Mouse (Mus musculus) MEL-GATA-1-ER (cell line): ENCODE results near the gene Dffb.
A peak's percentile ranks its signal among the peaks of the same experiment; 100 is the strongest.
"Not testable (repeated sequence)": the region's sequence is repeated elsewhere in the genome, so short reads cannot be mapped to it uniquely, and the experiment has no call there.

ENCODE experiments used
- DNase-seq: peaks from one replicate; pipeline ENCODE4 v3.0.0-alpha.2; 2012; ENCODE audit warnings: low read depth; ENCODE audit errors: extremely low read depth

Gene Dffb

DNA sequence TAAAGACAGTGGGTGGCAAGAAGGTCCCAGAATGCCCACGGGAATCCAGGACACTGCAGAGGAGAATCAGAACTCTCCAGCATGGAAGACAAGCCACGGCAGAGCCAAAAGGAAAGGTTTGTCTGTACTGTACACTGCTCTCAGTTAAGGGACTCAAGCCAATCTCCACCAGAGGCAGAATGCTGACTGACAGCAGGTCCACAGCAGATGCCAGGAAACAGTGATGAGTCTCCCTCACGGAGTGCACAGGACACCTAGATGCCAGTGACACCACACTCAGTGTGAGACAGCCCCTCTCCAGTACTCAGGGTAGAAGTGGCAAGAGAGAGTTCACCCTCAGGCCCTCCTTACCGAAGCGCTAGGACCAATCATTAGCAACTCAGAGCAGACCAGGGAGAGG is 8.3 kb downstream of the Dffb start:
- no peak for DNase-seq

DNA sequence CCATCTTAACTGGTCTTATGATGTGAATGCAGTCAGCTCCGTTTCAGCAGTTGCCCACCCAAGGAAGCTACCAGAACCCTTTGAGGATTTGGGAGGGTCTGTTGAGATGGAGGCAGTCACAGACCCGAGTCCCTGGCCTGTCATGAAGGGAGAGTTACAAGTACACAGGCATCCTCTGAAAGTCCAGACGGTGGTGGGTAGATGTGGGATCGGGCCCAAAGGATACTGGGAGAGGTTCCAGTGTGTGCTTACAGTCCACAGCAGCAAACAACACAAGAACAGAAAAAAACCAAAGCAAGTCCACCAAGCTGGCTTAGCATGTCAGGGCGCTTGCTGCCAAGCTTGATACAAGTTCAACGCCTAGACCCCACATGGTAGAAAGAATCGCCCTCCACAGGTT is 12.3 kb downstream of the Dffb start:
- no peak for DNase-seq

DNA sequence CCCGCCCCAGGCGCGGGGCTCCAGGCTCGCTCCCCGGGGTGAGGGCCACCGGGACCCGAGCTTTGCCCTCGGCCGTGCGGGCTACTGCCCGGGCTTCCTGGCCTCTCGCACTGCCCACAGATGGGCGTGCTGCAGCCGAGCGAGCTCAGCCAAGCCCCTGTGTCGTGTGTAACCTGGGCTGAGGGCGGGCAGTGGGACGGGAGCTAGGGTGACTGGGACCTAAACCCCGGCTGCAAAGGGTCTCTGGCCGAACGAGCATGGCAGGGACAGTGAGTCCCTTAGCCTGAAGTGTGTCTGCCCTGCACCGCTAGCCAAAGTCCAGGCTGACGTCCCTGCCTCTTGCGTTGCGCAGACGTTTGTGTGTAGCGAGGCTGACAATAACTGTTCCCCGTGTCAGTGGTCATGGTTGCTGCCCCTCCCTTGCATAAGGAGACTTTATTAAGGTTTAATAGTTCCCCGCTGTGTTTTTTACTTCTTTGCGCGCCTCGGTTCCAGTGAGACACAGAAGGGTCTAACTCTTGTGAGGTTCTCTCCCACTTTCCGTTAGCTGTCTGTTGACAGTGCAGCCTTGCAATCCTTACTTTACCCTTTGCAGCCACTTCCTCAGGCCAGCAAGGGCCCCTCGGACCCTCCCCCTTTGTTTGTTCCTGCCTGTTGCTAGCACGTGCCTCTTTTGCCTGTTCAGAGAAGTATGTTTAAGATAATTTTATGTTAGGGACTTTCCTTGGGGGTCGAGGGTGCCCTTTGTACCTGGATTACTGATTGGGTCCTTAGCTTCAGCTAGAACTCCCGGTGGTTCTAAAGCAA is 17.3 kb downstream of the Dffb start:
- DNase-seq = peak; percentile 24

DNA sequence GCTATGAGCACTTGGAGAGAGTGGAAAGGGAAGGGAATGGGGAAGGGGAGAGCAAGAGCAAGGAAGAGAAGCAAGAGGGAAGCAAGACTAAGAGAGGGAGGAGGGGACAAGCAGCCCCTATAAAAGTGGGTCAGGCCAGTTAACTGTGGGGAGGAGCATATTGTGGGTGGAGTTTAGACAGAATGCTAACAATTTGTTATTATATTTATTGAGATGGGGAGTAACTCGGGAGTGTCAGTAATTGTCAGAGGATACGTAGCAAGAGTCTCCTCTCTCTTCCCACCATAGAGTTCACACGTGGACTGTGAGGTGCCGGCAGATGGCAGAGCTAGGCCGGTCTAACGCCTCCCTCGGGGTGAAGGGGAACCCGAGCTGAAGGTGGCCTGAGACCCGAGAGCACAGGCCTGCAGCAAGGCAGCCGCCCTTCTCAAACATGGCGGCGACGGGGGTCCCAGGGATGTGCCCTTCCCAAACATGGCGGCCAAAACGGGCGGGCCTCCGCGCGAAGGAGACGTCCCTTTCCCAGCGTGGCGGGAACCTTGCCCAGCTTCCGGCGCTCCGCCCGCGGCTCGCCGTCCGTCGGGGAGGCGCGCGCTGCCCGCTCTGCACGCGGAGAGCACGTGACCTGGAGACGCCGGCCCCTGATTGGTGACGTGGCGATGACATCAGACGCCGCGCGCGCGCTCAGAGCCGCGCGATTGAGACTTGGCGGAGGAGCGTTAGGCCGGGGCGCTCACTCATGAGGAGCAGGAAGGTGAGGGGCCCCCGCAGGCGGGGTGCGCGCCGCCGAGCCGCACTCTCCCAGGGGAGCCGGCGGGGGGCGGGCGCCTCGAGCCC is 18.1 kb downstream of the Dffb start, which contains the start of gene A430005L14Rik:
Gene A430005L14Rik, plus strand, starts transcription at position 669 of the 837 bp plus-strand sequence.
- DNase-seq = peak; percentile 87

DNA sequence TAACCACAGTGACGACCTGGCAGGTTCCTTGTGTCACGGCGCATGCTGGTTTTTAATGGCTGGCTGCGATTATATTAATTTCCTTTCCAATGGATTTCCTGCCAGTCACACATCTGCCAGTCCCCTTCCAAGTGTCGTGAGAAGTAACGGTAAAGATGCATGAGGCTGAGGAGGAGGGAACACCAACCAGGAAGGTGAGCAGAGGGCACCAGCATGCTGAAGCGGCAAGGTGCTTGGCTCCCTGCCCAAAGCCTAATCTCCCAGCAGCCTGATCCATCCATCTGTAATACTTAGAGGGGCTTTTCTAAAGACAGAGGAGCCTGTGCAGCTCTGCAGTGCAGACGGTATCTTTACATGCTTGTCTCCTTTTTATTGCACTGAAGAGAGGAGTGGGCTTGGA is 19.3 kb downstream of the Dffb start:
- DNase-seq = no peak

DNA sequence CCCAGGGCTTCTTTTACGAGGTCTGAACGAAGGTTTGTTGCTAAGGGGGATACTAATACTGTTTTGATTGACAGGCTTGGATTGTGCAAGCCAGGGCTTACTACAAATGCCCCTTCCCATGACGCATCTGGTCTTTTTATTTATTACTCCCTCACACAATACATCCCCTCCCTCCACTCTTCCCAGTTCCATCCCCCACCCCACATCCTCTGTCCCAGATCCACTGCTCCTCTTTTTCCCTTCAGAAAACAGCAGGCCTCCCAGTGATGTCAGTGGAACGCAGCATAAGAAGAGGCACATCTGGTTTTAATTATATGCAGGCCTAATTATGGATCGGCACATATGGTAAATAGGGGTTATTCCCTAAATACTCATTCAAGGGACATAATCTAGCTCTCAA is 23.2 kb downstream of the Dffb start:
- DNase-seq = no peak

DNA sequence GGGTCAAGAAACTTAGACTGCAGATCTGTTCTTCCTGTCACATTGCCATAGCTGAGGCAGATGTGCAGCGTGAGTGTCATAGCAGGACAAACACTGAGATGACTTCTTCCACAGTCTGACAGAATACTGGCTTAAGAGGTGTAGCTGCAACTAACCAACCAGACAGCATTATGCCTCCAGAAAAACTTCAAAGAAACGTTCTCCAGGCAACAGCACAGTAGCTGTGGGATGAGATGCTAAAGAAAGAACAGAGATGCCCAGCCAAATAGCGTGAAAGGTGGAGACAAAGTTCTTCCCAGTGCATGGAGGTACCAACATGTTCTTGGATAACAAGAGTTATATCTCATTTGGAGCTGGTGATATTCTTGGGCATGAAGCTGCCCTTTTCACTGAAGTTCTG is 23.8 kb downstream of the Dffb start:
- DNase-seq = no peak

DNA sequence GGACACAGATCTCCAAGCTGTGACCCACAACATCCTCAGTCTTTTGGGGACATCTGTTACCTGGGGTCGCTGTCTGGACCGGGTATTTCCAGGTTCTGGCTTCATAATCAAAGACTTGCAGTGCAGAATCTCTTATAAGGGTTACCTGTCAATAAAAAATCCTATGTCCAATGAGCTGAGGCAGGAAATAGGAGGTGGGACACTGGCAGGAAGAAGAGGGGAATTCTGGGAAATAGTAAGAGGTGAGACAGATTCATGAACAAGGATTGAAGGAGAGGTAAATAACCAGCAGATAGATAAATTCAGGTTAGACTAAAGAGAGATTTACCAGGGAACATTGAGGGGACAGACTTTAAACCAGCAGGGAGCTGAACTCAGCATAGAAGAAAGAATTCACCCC is 24.6 kb downstream of the Dffb start:
- DNase-seq = no peak

DNA sequence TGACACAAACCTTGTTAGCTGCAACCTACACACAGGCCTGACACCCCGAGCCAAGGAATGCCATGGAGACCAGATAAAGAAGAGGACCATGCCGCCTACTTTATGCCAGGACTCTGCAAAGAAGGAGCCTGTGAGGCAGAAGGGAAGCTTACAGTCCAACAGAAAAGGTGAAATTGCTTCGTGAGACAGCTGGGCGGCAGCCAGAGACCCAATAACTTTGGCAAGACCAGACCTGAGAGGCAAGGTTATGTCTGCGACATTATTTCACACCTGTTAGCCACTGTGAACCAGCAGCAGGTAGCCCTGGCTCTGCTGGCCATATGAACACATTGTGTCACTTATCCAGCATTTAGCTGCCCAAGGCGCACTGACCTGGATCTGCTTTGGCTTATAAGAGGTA is 29.2 kb downstream of the Dffb start:
- no peak for DNase-seq

DNA sequence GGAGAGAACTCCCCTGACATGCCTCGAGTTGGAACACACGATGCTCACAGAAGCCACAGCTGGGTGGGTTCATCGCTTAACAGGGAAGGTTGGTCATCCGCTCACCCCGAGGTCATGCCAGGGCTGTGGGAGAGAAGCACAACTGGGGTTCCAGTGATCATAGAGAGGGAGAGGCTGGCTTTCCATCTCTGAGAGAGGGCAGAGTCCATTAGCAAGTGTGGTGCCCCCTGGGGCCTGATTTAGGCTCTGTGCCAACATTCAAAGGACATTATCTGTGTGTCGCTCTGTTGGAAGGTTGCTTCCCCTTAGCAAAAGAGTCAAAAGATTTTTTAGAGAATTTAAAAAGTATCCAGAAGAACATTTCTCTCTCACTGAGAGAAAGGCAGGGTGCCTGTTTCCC is 30.7 kb downstream of the Dffb start:
- no peak for DNase-seq

DNA sequence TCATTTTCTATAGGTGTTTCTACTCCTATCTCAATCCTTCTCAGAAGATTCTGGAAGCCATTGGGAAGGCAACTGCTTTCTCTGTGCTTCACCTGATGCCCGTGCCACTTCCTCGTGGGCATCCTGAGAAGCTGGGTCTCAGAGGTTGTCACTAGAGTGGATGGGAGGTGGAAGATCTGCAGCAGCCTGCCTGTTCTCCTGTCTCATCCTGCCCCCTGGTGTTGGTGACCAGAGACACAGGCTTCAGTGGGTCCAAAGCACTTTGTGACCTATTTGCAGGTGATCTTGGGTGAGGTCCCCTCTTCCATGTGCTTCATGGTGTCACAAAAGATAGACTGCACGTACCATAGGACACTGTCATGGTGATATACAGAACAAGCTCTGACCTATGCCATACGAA is 31.7 kb downstream of the Dffb start:
- no peak for DNase-seq

DNA sequence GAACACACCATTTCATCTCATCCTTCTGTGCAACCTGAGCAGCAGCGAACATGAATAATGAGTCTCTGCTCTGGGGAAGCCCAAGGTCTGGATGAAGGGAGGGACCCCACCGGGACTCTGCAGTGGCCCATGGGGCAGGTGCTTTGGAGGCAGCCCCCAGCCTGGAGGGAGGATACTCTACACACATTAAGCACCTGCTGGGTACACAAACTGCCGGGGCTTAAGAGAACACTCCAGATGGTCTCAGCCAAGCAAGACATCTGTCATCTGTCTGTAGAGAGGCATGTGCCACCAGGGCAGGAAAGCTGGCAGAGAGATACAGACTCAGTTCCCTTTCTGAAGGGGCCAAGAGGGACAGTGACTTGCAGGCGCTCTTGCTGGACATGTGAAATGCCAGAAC is 45.0 kb downstream of the Dffb start:
- no peak for DNase-seq

DNA sequence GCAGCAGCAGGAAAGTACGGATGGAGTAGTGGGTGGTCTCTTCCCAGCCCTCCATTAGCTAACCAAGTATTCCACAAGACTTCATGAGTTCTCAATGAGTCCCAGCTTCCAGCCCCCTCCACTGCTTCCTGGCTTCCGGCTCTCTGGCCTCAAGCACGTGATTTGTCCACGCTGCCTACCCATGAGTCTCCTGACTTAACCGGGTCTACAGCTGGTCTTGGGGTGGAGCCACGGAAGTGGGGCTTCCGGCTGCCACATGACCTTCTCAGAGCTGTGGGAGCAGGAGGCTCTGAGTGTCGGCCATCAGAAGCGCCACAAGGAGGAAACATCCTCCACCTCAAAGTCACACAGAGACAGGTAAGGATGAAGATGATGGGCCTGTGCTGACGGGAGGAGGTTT is 45.5 kb downstream of the Dffb start:
- DNase-seq = no peak

DNA sequence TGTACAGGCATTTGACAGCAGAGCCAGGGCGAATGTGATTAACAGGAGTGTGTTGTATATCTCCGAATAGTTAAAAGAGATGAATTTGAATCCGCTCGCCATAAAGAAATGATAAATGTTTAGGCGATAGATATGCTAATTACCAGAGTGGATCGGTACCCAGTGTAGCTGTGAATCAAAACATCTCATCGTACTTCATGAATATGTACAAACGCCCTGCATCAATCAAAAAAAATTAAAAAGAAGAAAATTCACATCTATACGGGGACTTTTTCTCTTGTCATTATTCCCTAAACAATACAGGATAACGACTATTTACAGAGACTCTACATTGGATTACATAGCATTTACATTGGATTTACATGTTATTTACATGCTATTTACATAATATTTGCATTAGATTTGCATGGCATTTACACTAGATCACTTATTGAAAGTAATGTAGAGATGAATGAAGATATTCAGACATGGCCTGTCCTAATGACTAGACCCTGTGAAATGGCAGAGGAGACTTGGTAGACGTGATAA is 46.1 kb downstream of the Dffb start:
- no peak for DNase-seq

DNA sequence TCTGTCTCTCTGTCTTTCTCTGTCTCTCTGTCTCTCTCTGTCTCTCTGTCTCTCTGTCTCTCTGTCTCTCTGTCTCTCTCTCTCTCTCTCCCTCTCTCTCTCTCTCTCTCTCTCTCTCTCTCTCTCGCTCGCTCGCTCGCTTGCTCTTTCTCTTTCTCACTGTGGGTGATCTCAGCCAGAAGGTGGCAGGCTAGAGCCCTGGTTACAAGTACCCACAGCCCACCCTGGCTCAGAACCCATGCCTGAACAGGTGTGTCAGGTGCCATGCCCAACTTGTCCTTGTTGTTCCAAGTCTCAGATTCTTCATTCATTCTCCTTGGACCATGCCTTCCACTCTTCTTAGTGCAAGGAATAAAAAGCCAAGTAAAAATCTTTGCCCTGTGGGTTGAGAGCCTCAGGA is 52.8 kb downstream of the Dffb start:
- DNase-seq = not testable (repeated sequence)

DNA sequence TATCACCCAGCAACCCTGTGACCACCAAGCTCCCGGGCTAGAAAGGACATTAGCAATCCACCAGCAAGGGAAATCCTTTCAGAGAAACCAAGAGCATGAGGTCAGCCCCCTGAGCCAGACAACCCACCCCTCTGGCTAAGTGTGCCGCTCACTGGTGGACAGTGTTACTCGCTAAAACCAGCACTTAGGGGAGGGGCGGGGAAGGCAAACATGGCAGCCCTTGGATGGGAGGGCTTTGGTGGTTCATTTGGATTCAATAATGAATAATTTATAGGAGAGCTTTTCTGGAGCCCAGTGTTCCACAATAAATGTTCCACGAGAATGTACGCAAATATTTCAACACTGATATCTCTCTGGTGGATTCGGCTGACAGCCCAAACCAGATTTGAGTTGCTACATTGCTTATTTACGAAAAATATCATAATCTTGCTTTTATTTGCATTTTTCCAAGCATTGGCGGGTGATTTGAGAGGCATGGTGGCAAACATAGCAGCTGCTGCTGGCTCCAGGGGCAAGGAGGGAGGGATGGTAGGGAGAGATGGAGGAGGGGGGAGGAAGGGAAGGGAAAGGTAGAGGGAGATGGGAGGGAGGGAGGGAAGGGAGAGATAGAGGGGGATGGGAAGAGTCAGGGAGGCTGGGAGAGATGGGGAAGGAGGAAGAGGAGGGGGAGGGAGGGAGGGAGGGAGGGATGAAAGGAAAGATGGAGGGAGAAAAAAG is 54.3 kb downstream of the Dffb start:
- DNase-seq = no peak

DNA sequence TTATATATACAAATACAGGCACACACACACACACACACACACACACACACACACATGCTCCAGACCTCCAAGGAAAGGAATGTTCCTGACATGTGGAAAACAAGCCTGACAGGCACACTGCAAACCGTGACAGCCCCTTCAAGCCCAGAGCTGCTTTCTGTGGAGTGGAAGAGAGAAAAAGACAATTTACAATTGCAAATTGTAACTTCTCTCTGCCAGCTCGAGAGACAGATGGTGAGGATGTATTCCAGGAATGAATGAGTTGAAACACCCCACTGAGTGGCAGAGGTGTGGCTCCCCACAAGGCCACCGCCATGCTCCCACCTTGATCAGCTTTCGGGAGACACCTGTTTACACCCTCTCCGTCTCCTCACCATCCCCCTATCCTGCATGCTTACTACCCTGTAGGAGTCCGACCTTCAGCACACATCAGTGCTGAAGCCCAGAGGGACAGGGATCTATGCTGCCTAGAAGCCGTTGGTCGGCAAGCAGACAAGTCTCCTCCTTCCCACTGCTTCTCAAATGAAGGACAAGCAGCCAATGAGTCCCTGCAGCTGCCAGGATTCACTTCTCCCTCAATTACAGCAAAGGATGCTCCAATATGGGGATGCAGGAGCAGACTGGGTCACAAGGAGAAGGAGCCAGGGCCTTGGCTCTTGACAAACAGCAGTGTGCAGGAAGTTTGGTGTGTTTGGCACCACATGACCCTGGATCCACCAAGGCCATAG is 57.0 kb downstream of the Dffb start:
- DNase-seq = no peak
